Mouse (Mus musculus) liver, adult (tissue): ENCODE results near the gene Ccdc189.

Source experiments
- GATA4 ChIP-seq: IDR thresholded peaks from 2 replicates; pipeline ENCODE4 v1.6.1; 2014; ENCODE audit warnings: mild to moderate bottlenecking, low read length; ENCODE audit not compliant: insufficient replicate concordance

The Ccdc189 gene

GRCm38 (mm10) chr7:127588011-127588871, at the start of gene Ccdc189, which contains the start of gene Rnf40:
Ccdc189 (minus strand) TSS chr7:127588595.
Rnf40 (plus strand) TSS chr7:127588767.
- TF ChIP-seq GATA4 = peak; percentile 16; the same call in 1 of the 2 replicates

- no peak; the same call in 1 of the 2 replicates for TF ChIP-seq GATA4
Measured at GRCm38 (mm10) chr7:127636963-127637362, 48.6 kb upstream of the Ccdc189 start.

- no peak for TF ChIP-seq GATA4
Measured at GRCm38 (mm10) chr7:127631416-127631815, 43.0 kb upstream of the Ccdc189 start.

- TF ChIP-seq GATA4 = no peak
Measured at GRCm38 (mm10) chr7:127628646-127629045, 40.3 kb upstream of the Ccdc189 start.

- TF ChIP-seq GATA4 = no peak
Measured at GRCm38 (mm10) chr7:127626471-127626870, 38.1 kb upstream of the Ccdc189 start.

GRCm38 (mm10) chr7:127626039-127626438, 37.6 kb upstream of the Ccdc189 start:
- no peak for TF ChIP-seq GATA4

DNA sequence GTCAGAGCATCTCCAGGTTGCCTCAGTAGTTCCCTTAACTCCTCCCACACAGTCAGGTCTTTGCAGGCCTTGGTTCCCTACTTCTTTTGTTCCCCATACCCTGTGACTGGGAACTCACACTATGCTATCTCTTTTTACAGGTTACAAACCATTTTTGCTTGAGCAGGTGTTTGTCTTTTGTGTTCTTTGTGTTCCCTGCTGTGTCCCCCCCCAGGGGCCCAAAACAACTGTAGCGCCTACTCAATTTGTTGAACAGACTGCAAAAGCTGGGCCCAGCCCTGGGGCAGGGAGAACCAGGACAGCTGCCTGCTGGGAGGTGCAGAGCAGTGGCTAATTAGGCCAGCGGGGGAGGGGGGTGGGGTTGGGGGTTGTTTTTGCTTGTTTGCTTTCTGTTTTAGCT, 29.6 kb upstream of the Ccdc189 start:
- no peak for TF ChIP-seq GATA4

GRCm38 (mm10) chr7:127616881-127617280, 28.5 kb upstream of the Ccdc189 start:
- TF ChIP-seq GATA4 = no peak

- no peak for TF ChIP-seq GATA4
Measured at GRCm38 (mm10) chr7:127616336-127616735, 27.9 kb upstream of the Ccdc189 start.

GRCm38 (mm10) chr7:127614891-127615843, 26.8 kb upstream of the Ccdc189 start, which contains the start of gene Zfp629:
Zfp629 (minus strand) TSS chr7:127615797.
- TF ChIP-seq GATA4 = no peak

GRCm38 (mm10) chr7:127614511-127614890, 26.1 kb upstream of the Ccdc189 start:
- TF ChIP-seq GATA4 = no peak

GRCm38 (mm10) chr7:127614091-127614490, 25.7 kb upstream of the Ccdc189 start:
- TF ChIP-seq GATA4 = no peak

DNA sequence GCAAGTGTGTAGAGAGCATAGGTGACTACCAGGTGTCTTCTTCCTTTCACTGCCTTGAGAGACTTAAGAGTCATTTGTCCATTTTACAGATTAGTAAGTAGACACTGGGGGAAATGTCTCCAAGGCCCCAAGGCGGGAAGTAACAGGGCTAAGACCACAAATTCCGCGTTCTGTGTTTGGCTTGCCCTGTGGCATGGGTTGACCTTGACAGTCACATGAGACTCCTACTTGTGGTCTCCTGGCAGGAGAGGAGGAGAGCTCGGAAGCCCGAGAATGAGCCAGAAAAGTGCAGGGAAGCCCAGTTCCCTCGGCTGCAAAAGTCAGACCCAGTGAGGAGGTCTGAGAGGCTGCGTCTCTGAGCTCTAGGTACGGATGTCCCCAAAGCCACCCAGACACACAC, 25.1 kb upstream of the Ccdc189 start:
- TF ChIP-seq GATA4 = no peak

GRCm38 (mm10) chr7:127611561-127611960, 23.2 kb upstream of the Ccdc189 start:
- TF ChIP-seq GATA4 = no peak

- no peak for TF ChIP-seq GATA4
Measured at GRCm38 (mm10) chr7:127611011-127611410, 22.6 kb upstream of the Ccdc189 start.
